Mouse (Mus musculus) layer of hippocampus, adult 9-11 months (tissue): ENCODE data around the gene Kifc5b.
"Not testable (repeated sequence)": the region's sequence is repeated elsewhere in the genome, so short reads cannot be mapped to it uniquely, and the experiment has no call there.

Source experiments
- DNase-seq: peaks from one replicate; pipeline ENCODE4 v3.0.0; 2022

The Kifc5b gene

GRCm38 (mm10) chr17:26919516-26919915, 2.6 kb downstream of the Kifc5b start:
- DNase-seq, result not testable (repeated sequence)

- DNase-seq, result not testable (repeated sequence)
Measured at GRCm38 (mm10) chr17:26922368-26922767, 5.5 kb downstream of the Kifc5b start.

GRCm38 (mm10) chr17:26925414-26925813, 8.5 kb downstream of the Kifc5b start:
- DNase-seq, result not testable (repeated sequence)

- DNase-seq, result not testable (repeated sequence)
Measured at GRCm38 (mm10) chr17:26931795-26932194, 14.9 kb downstream of the Kifc5b start.

- DNase-seq, result peak; percentile 96
Measured at GRCm38 (mm10) chr17:26932839-26933398, 16.0 kb downstream of the Kifc5b start, which contains the start of gene Phf1. Phf1 (plus strand) TSS chr17:26933052.

- DNase-seq, result no peak
Measured at GRCm38 (mm10) chr17:26933419-26933818, 16.5 kb downstream of the Kifc5b start.

- no peak for DNase-seq
Measured at GRCm38 (mm10) chr17:26933885-26934827, 17.3 kb downstream of the Kifc5b start.

GRCm38 (mm10) chr17:26935027-26935426, 18.1 kb downstream of the Kifc5b start:
- DNase-seq, result no peak

GRCm38 (mm10) chr17:26936453-26936852, 19.6 kb downstream of the Kifc5b start:
- DNase-seq, result no peak

GRCm38 (mm10) chr17:26936921-26937695, 20.2 kb downstream of the Kifc5b start:
- DNase-seq, result no peak

GRCm38 (mm10) chr17:26937883-26938695, 21.2 kb downstream of the Kifc5b start:
- no peak for DNase-seq

- no peak for DNase-seq
Measured at GRCm38 (mm10) chr17:26938731-26939130, 21.8 kb downstream of the Kifc5b start.

- peak; percentile 100 for DNase-seq
Measured at GRCm38 (mm10) chr17:26939178-26939972, 22.5 kb downstream of the Kifc5b start, which contains the start of gene Cuta. Cuta (minus strand) TSS chr17:26939569.

- DNase-seq, result no peak
Measured at GRCm38 (mm10) chr17:26939973-26940300, 23.0 kb downstream of the Kifc5b start.

GRCm38 (mm10) chr17:26941031-26941789, 24.3 kb downstream of the Kifc5b start, which contains the start of gene Syngap1:
Syngap1 (plus strand) TSS chr17:26941253.
- no peak for DNase-seq

- DNase-seq, result no peak
Measured at GRCm38 (mm10) chr17:26941841-26942570, 25.1 kb downstream of the Kifc5b start.

GRCm38 (mm10) chr17:26945824-26946495, 29.1 kb downstream of the Kifc5b start:
- no peak for DNase-seq

GRCm38 (mm10) chr17:26946567-26946966, 29.7 kb downstream of the Kifc5b start:
- no peak for DNase-seq
